Mouse (Mus musculus) liver, adult 2 months (tissue): Measurements from ENCODE around the gene Olfr433.
"Not testable (repeated sequence)": the region's sequence is repeated elsewhere in the genome, so short reads cannot be mapped to it uniquely, and the experiment has no call there.

Experiments
- CTCF ChIP-seq: fragments of 200-500 bp; IDR thresholded peaks from 2 replicates; pipeline ENCODE4 v1.5.1; 2011; ENCODE audit warnings: low read depth, low read length, control low read depth
- POLR2A ChIP-seq: fragments of 200-500 bp; IDR thresholded peaks from 2 replicates; pipeline ENCODE4 v1.6.1; 2011; ENCODE audit warnings: low read length, control low read depth; ENCODE audit not compliant: insufficient read depth; ENCODE audit errors: extremely low read depth

GRCm38 (mm10) chr1:174007050-174007449 lies 33.5 kb upstream of the Olfr433 start:
- TF ChIP-seq CTCF, POLR2A: not testable (repeated sequence)
